Mouse (Mus musculus) liver, embryonic 14.5 days (tissue): Measurements from ENCODE around the gene Adgrb3.

Experiments
- CTCF ChIP-seq: IDR thresholded peaks from 2 replicates; pipeline ENCODE4 v1.5.1; 2016; ENCODE audit warnings: antibody characterized with exemption, low read depth, control low read depth
- EP300 ChIP-seq: IDR thresholded peaks from 2 replicates; pipeline ENCODE4 v1.6.1; 2016; ENCODE audit warnings: antibody characterized with exemption, low read depth

DNA sequence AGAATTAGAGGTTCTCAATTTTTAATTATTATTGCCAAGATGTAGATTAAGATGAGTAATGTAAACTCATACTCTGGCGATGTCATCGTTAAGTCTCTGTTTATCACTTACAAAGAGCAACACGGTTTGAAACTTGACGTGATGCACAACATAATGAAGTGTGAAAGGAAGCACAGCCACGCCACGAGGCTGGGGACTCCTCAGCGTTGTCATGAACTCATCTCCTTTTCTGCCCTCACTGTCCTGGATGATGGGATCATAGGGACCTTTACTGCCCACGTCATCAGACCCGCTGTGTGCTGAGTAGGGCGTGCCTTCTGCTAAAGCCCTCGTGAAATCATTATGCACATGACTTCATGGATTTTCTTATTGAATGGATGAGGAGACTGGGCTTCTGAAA, 714.0 kb downstream of the Adgrb3 start:
- no peak for TF ChIP-seq CTCF
- no peak for TF ChIP-seq EP300
